Mouse (Mus musculus) liver, embryonic 11.5 days (tissue): Measurements from ENCODE around the gene Hivep3. TPM values are rescaled to one million over a fixed set of nuclear protein-coding genes. Genes with fewer than 3 reads are reported as not detected.

Experiments
- ATAC-seq: fragments of 200-750 bp; cut with Nextera tagmentation; replicated peaks from 2 replicates; pipeline ENCODE4 v1.8.0; 2017; ENCODE audit warnings: moderate number of reproducible peaks, mild to moderate bottlenecking, moderate TSS enrichment, moderate library complexity; ENCODE audit not compliant: low FRiP score
- DNase-seq: peaks from one replicate; pipeline ENCODE4 v3.0.0-alpha.2; 2017; ENCODE audit warnings: low spot score
- H3K27ac ChIP-seq: fragments of 300-500 bp; sonication (generic); 2 replicates; pipeline ENCODE4 v1.5.1; 2014; ENCODE audit warnings: mild to moderate bottlenecking, low read depth, low read length, control low read depth
- H3K27me3 ChIP-seq: fragments of 300-500 bp; sonication (generic); replicated peaks from 2 replicates; pipeline ENCODE4 v1.6.1; 2014; ENCODE audit warnings: low read length, mixed read lengths; ENCODE audit not compliant: control insufficient read depth, insufficient read depth
- H3K36me3 ChIP-seq: fragments of 300-500 bp; sonication (generic); 2 replicates; pipeline ENCODE4 v1.6.1; 2014; ENCODE audit warnings: mild to moderate bottlenecking, low read length, moderate library complexity, mixed read lengths; ENCODE audit not compliant: control insufficient read depth, insufficient read depth
- H3K4me1 ChIP-seq: fragments of 300-500 bp; sonication (generic); replicated peaks from 2 replicates; pipeline ENCODE4 v1.6.1; 2014; ENCODE audit warnings: low read length, mixed read lengths; ENCODE audit not compliant: control insufficient read depth, insufficient read depth
- H3K4me2 ChIP-seq: fragments of 300-500 bp; sonication (generic); 2 replicates; pipeline ENCODE4 v1.6.1; 2014; ENCODE audit warnings: mild to moderate bottlenecking, control low read depth, moderate library complexity
- H3K4me3 ChIP-seq: fragments of 300-500 bp; sonication (generic); 2 replicates; pipeline ENCODE4 v1.5.1; 2014; ENCODE audit warnings: low read depth, low read length, control low read depth
- H3K9ac ChIP-seq: fragments of 300-500 bp; sonication (generic); 2 replicates; pipeline ENCODE4 v1.6.1; 2014; ENCODE audit warnings: low read depth, low read length, control low read depth
- H3K9me3 ChIP-seq: fragments of 300-500 bp; sonication (generic); 2 replicates; pipeline ENCODE4 v1.6.1; 2016; ENCODE audit warnings: low read length, inconsistent platforms, mixed read lengths; ENCODE audit not compliant: control insufficient read depth
- whole genome bisulfite sequencing: fragments of 180-500 bp; shearing (Covaris S2); extraction: QIAGEN DNeasy Blood & Tissue Kit; methylation state at CpG from one replicate; pipeline ENCODE4 v1.1.7; 2014; 5-methylcytosine and 5-hydroxymethylcytosine counted together
- polyA plus RNA-seq: library from polyadenylated mRNA; unstranded; fragments of >200 nt; fragmentation: Nextera tagmentation; extraction: Ambion mirVana; gene quantifications from 2 replicates; pipeline ENCODE4 v1.2.1, GENCODE M21; 2014

Gene Hivep3
- polyA plus RNA-seq, 1 experiment from 2014 or later, result 2.7 TPM

- no peak overlapping the region for H3K4me2 ChIP-seq
- no peak for DNase-seq
- no peaks in the 10 kb centered on the region for H3K9me3 ChIP-seq
- H3K9ac ChIP-seq, result no peak overlapping the region
- H3K27ac ChIP-seq, result no peak overlapping the region
- no peaks in the 10 kb centered on the region for H3K36me3 ChIP-seq
- WGBS, result 84% methylated on average over 7 of the region's 7 CpGs
- H3K27me3 ChIP-seq, result no peaks in the 10 kb centered on the region
- no peak overlapping the region for H3K4me3 ChIP-seq
- no peak for ATAC-seq
- H3K4me1 ChIP-seq, result no peaks in the 10 kb centered on the region
These were observed 312.3 kb downstream of the Hivep3 start for GRCm38 (mm10) chr4:120045871-120046270.

GRCm38 (mm10) chr4:120047060-120047459 lies 313.5 kb downstream of the Hivep3 start:
- Histone ChIP-seq H3K9me3 (no peaks in the 10 kb centered on the region), H3K4me1 (no peaks in the 10 kb centered on the region), H3K36me3 (no peaks in the 10 kb centered on the region), H3K27me3 (no peaks in the 10 kb centered on the region), H3K4me2 (no peak overlapping the region), H3K27ac (no peak overlapping the region), H3K9ac (no peak overlapping the region), H3K4me3 (no peak overlapping the region)
- DNase-seq (no peak), ATAC-seq (no peak)
- 30% methylated on average over 4 of the region's 4 CpGs for WGBS

GRCm38 (mm10) chr4:120048274-120048673 lies 314.7 kb downstream of the Hivep3 start:
- no peak overlapping the region for H3K4me2 ChIP-seq
- no peaks in the 10 kb centered on the region for H3K4me1 ChIP-seq
- H3K9ac ChIP-seq, result no peak overlapping the region
- H3K36me3 ChIP-seq, result no peaks in the 10 kb centered on the region
- H3K27me3 ChIP-seq, result no peaks in the 10 kb centered on the region
- DNase-seq, result no peak
- H3K4me3 ChIP-seq, result no peak overlapping the region
- no peak for ATAC-seq
- H3K27ac ChIP-seq, result no peak overlapping the region
- WGBS, result 76% methylated on average over 4 of the region's 4 CpGs
- H3K9me3 ChIP-seq, result no peaks in the 10 kb centered on the region

- DNase-seq (no peak), ATAC-seq (no peak)
- WGBS, result 84% methylated on average over 3 of the region's 3 CpGs
- no peak overlapping the region for H3K4me3 ChIP-seq
- no peak overlapping the region for H3K9ac ChIP-seq
- no peaks in the 10 kb centered on the region for H3K27me3 ChIP-seq
- no peaks in the 10 kb centered on the region for H3K9me3 ChIP-seq
- H3K27ac ChIP-seq, result no peak overlapping the region
- no peaks in the 10 kb centered on the region for H3K36me3 ChIP-seq
- no peak overlapping the region for H3K4me2 ChIP-seq
- no peaks in the 10 kb centered on the region for H3K4me1 ChIP-seq
These were observed 316.3 kb downstream of the Hivep3 start for GRCm38 (mm10) chr4:120049857-120050256.

DNA sequence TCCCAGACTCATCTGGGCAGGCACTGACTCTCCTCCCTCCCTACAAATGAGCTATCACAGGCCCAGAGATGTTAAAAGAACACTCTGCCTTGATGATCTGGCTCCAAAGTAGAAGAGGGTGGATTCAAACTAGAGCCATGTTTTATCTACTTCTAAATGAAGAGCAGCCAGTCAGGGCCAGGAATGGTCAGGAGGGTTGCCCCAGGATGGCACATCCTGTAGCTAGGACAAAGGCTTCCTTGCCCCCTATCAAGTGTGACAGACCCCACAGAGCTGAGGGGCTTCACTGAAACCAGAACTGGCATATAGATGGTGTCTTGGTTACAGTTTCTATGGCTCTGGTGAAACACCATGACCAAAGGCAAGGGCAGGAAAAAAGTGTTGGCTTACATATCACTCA lies 318.9 kb downstream of the Hivep3 start:
- no peak overlapping the region for H3K9ac ChIP-seq
- DNase-seq, result no peak
- H3K4me1 ChIP-seq, result no peaks in the 10 kb centered on the region
- H3K9me3 ChIP-seq, result no peaks in the 10 kb centered on the region
- H3K4me3 ChIP-seq, result no peak overlapping the region
- H3K36me3 ChIP-seq, result no peaks in the 10 kb centered on the region
- H3K4me2 ChIP-seq, result no peak overlapping the region
- H3K27ac ChIP-seq, result no peak overlapping the region
- ATAC-seq, result no peak
- no peaks in the 10 kb centered on the region for H3K27me3 ChIP-seq

GRCm38 (mm10) chr4:120053026-120054005 lies 319.7 kb downstream of the Hivep3 start:
- H3K36me3 ChIP-seq, result no peaks in the 10 kb centered on the region
- H3K4me2 ChIP-seq, result no peak overlapping the region
- 77% methylated on average over 11 of the region's 11 CpGs for WGBS
- no peaks in the 10 kb centered on the region for H3K27me3 ChIP-seq
- H3K9me3 ChIP-seq, result no peaks in the 10 kb centered on the region
- no peak overlapping the region for H3K27ac ChIP-seq
- no peaks in the 10 kb centered on the region for H3K4me1 ChIP-seq
- DNase-seq, result no peak
- no peak for ATAC-seq
- no peak overlapping the region for H3K9ac ChIP-seq
- H3K4me3 ChIP-seq, result no peak overlapping the region

- Histone ChIP-seq H3K9me3 (no peaks in the 10 kb centered on the region), H3K27me3 (no peaks in the 10 kb centered on the region), H3K36me3 (no peaks in the 10 kb centered on the region), H3K4me2 (no peak overlapping the region), H3K4me3 (no peak overlapping the region), H3K4me1 (no peaks in the 10 kb centered on the region), H3K27ac (no peak overlapping the region), H3K9ac (no peak overlapping the region)
- 58% methylated on average over 9 of the region's 9 CpGs for WGBS
- no peak for ATAC-seq
- no peak for DNase-seq
These were observed 320.6 kb downstream of the Hivep3 start for GRCm38 (mm10) chr4:120054145-120054544.

DNA sequence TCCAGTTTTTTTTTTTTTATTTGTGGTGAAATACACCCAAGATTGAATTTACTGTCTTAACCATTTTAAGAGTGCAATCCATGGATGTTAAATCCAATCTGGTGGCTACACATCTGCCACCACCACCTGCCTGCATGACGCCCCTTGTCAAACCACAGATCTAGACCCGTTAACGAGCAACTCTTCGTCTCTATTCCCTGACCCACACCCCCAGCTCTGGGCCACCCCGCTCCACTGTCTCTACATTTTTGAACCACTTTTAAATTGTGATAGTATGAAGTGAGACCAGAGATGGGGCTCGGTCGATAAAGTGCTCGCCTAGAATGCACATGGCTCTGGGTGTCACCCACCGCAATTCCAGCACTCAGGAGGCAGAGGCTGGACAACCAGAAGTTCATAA lies 322.9 kb downstream of the Hivep3 start:
- Histone ChIP-seq H3K27ac (no peak overlapping the region), H3K27me3 (no peaks in the 10 kb centered on the region), H3K4me3 (no peak overlapping the region), H3K4me1 (no peaks in the 10 kb centered on the region), H3K9ac (no peak overlapping the region), H3K4me2 (no peak overlapping the region), H3K36me3 (no peaks in the 10 kb centered on the region), H3K9me3 (no peaks in the 10 kb centered on the region)
- DNase-seq (no peak), ATAC-seq (no peak)
- 82% methylated on average over 9 of the region's 9 CpGs for WGBS

DNA sequence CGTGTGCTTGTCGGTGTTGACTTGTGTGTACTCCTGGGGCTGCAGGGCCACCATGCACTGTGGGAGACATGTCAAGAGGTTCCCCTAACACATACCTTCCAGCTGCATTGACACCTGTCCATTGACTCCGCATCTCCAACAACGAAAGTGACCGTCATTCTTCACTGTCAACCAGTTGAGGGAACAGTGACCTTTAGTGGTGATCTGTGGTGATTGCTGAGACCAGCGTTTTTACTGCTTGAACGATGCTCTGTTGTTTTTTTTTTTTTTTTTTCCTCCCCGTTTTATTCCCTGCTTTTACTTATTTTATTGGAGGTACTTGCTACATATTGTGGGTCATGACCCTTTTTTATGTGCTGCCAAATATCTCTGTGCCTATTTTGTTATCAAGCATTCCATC lies 323.9 kb downstream of the Hivep3 start:
- no peaks in the 10 kb centered on the region; the same call in 1 of the 2 replicates for H3K27me3 ChIP-seq
- H3K4me3 ChIP-seq, result no peak overlapping the region
- WGBS, result 67% methylated on average over 8 of the region's 8 CpGs
- H3K4me1 ChIP-seq, result no peaks in the 10 kb centered on the region
- DNase-seq (no peak), ATAC-seq (no peak)
- H3K9me3 ChIP-seq, result no peaks in the 10 kb centered on the region
- H3K4me2 ChIP-seq, result no peak overlapping the region
- no peak overlapping the region for H3K9ac ChIP-seq
- H3K27ac ChIP-seq, result no peak overlapping the region
- no peaks in the 10 kb centered on the region for H3K36me3 ChIP-seq
